Mouse (Mus musculus) ZHBTc4 (cell line): Measurements from ENCODE around the gene 1700016C15Rik.

Source experiments
- DNase-seq: peaks from one replicate; pipeline ENCODE4 v3.0.0-alpha.2; 2011; ENCODE audit warnings: low read depth, low spot score

1700016C15Rik gene

GRCm38 (mm10) chr1:177729043-177730024, at the start of gene 1700016C15Rik:
1700016C15Rik (plus strand) TSS chr1:177729814.
- DNase-seq: no peak

- peak; percentile 45 for DNase-seq
These were observed 48.4 kb upstream of the 1700016C15Rik start for GRCm38 (mm10) chr1:177681239-177681638.

- no peak for DNase-seq
These were observed 45.4 kb upstream of the 1700016C15Rik start for GRCm38 (mm10) chr1:177683931-177684836.

GRCm38 (mm10) chr1:177684901-177685300, 44.7 kb upstream of the 1700016C15Rik start:
- DNase-seq: peak; percentile 43

GRCm38 (mm10) chr1:177686137-177686536, 43.5 kb upstream of the 1700016C15Rik start:
- no peak for DNase-seq

GRCm38 (mm10) chr1:177686982-177687381, 42.6 kb upstream of the 1700016C15Rik start:
- no peak for DNase-seq

GRCm38 (mm10) chr1:177692491-177692890, 37.1 kb upstream of the 1700016C15Rik start:
- DNase-seq: no peak

GRCm38 (mm10) chr1:177693486-177694252, 35.9 kb upstream of the 1700016C15Rik start:
- DNase-seq: no peak

GRCm38 (mm10) chr1:177700560-177700959, 29.1 kb upstream of the 1700016C15Rik start:
- no peak for DNase-seq

GRCm38 (mm10) chr1:177702481-177703146, 27.0 kb upstream of the 1700016C15Rik start:
- DNase-seq: peak; percentile 86

GRCm38 (mm10) chr1:177703147-177703807, 26.3 kb upstream of the 1700016C15Rik start:
- DNase-seq: no peak

- peak; percentile 69 for DNase-seq
These were observed 24.4 kb upstream of the 1700016C15Rik start for GRCm38 (mm10) chr1:177705204-177705603.

GRCm38 (mm10) chr1:177707571-177707970, 22.0 kb upstream of the 1700016C15Rik start:
- DNase-seq: no peak

GRCm38 (mm10) chr1:177708583-177709055, 21.0 kb upstream of the 1700016C15Rik start:
- DNase-seq: no peak

- DNase-seq: no peak
These were observed 18.6 kb upstream of the 1700016C15Rik start for GRCm38 (mm10) chr1:177711000-177711399.

- no peak for DNase-seq
These were observed 18.2 kb upstream of the 1700016C15Rik start for GRCm38 (mm10) chr1:177711418-177711817.

GRCm38 (mm10) chr1:177713635-177714396, 15.8 kb upstream of the 1700016C15Rik start:
- no peak for DNase-seq

GRCm38 (mm10) chr1:177714397-177715012, 15.1 kb upstream of the 1700016C15Rik start:
- no peak for DNase-seq

GRCm38 (mm10) chr1:177716448-177716847, 13.2 kb upstream of the 1700016C15Rik start:
- DNase-seq: no peak
